Mouse (Mus musculus): ENCODE results near the gene Acss2.
A peak's percentile ranks its signal among the peaks of the same experiment; 100 is the strongest.
"Not testable (repeated sequence)": the region's sequence is repeated elsewhere in the genome, so short reads cannot be mapped to it uniquely, and the experiment has no call there.

Acss2 gene

GRCm38 (mm10) chr2:155590876-155591275 is 73.1 kb downstream of the Acss2 start:
- DNase-seq (ENCODE audit: extremely low spot score) = no peak

- peak; percentile 16 for DNase-seq (ENCODE audit: extremely low spot score)
Observed at GRCm38 (mm10) chr2:155591676-155592075, 73.9 kb downstream of the Acss2 start.

GRCm38 (mm10) chr2:155592137-155592853 is 74.5 kb downstream of the Acss2 start, which contains the start of gene Gss:
Gss (minus strand) TSS chr2:155592810.
- peak; percentile 100 for DNase-seq (ENCODE audit: extremely low spot score)

GRCm38 (mm10) chr2:155592854-155593283 is 75.1 kb downstream of the Acss2 start:
- DNase-seq (ENCODE audit: extremely low spot score) = no peak

- DNase-seq (ENCODE audit: extremely low spot score) = no peak
Observed at GRCm38 (mm10) chr2:155595516-155595915, 77.8 kb downstream of the Acss2 start.

GRCm38 (mm10) chr2:155603707-155604106 is 86.0 kb downstream of the Acss2 start:
- DNase-seq (ENCODE audit: extremely low spot score) = no peak

- no peak for DNase-seq (ENCODE audit: extremely low spot score)
Observed at GRCm38 (mm10) chr2:155604560-155605235, 87.0 kb downstream of the Acss2 start.

GRCm38 (mm10) chr2:155605236-155605589 is 87.5 kb downstream of the Acss2 start:
- not testable (repeated sequence) for DNase-seq (ENCODE audit: extremely low spot score)

GRCm38 (mm10) chr2:155606360-155606759 is 88.6 kb downstream of the Acss2 start:
- DNase-seq (ENCODE audit: extremely low spot score) = no peak

GRCm38 (mm10) chr2:155610978-155611377 is 93.2 kb downstream of the Acss2 start, which contains the start of gene Myh7b:
Myh7b (plus strand) TSS chr2:155611212.
- DNase-seq (ENCODE audit: extremely low spot score) = no peak

- no peak for DNase-seq (ENCODE audit: extremely low spot score)
Observed at GRCm38 (mm10) chr2:155611834-155612550, 94.2 kb downstream of the Acss2 start.

- DNase-seq (ENCODE audit: extremely low spot score) = peak; percentile 71
Observed at GRCm38 (mm10) chr2:155613326-155613755, 95.6 kb downstream of the Acss2 start.

GRCm38 (mm10) chr2:155613953-155614352 is 96.2 kb downstream of the Acss2 start:
- no peak for DNase-seq (ENCODE audit: extremely low spot score)

- no peak for DNase-seq (ENCODE audit: extremely low spot score)
Observed at GRCm38 (mm10) chr2:155616971-155617370, 99.2 kb downstream of the Acss2 start.

GRCm38 (mm10) chr2:155619817-155620216 is 102.1 kb downstream of the Acss2 start:
- DNase-seq (ENCODE audit: extremely low spot score) = peak; percentile 85

- DNase-seq (ENCODE audit: extremely low spot score) = no peak
Observed at GRCm38 (mm10) chr2:155622606-155623005, 104.9 kb downstream of the Acss2 start.

GRCm38 (mm10) chr2:155623996-155624395 is 106.2 kb downstream of the Acss2 start:
- no peak for DNase-seq (ENCODE audit: extremely low spot score)

GRCm38 (mm10) chr2:155624730-155625129 is 107.0 kb downstream of the Acss2 start:
- no peak for DNase-seq (ENCODE audit: extremely low spot score)

GRCm38 (mm10) chr2:155626277-155626676 is 108.5 kb downstream of the Acss2 start:
- DNase-seq (ENCODE audit: extremely low spot score) = no peak

GRCm38 (mm10) chr2:155627030-155627738 is 109.4 kb downstream of the Acss2 start:
- DNase-seq (ENCODE audit: extremely low spot score) = peak; percentile 81

GRCm38 (mm10) chr2:155628112-155628511 is 110.4 kb downstream of the Acss2 start:
- no peak for DNase-seq (ENCODE audit: extremely low spot score)

GRCm38 (mm10) chr2:155628519-155628918 is 110.8 kb downstream of the Acss2 start:
- DNase-seq (ENCODE audit: extremely low spot score) = no peak

Measured in embryo, embryonic 9.5 days (tissue).